Mouse (Mus musculus): ENCODE measurements around the gene Duoxa2. TPM values are rescaled to one million over a fixed set of nuclear protein-coding genes. Genes with fewer than 3 reads are reported as not detected.
A peak's percentile ranks its signal among the peaks of the same experiment; 100 is the strongest.

Duoxa2 gene
- polyA plus RNA-seq (2017; shearing (Covaris generic)): not detected

GRCm38 (mm10) chr2:122298596-122299490 lies at the start of gene Duoxa2:
Gene Duoxa2, plus strand, starts transcription at chr2:122298900.
- peak; percentile 36 for ATAC-seq

DNA sequence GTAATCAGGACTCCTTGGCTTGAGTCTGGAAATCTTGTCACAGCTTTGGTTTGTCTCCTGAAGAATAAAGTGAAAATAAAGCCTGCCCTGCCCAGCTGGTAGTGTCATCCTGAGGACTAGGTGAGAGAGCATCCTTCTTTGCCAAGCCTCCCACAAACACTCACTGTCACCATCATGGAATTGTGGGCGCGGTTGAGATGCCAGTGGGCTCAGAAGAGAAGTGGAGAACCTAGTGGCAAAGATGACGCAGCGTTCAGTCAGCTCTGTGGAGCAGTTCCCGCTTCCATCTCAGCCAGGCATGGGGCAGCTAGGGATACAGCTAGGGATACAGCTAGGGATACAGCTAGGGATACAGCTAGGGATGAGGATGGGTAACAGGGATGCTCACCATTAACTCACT lies 42.7 kb upstream of the Duoxa2 start:
- no peak for ATAC-seq

- no peak for ATAC-seq
These were observed 38.0 kb upstream of the Duoxa2 start for GRCm38 (mm10) chr2:122260729-122261128.

- ATAC-seq: no peak
These were observed 34.0 kb upstream of the Duoxa2 start for GRCm38 (mm10) chr2:122264690-122265089.

- no peak for ATAC-seq
These were observed 32.1 kb upstream of the Duoxa2 start for GRCm38 (mm10) chr2:122266407-122267193.

- no peak for ATAC-seq
These were observed 19.9 kb upstream of the Duoxa2 start for GRCm38 (mm10) chr2:122278769-122279168.

DNA sequence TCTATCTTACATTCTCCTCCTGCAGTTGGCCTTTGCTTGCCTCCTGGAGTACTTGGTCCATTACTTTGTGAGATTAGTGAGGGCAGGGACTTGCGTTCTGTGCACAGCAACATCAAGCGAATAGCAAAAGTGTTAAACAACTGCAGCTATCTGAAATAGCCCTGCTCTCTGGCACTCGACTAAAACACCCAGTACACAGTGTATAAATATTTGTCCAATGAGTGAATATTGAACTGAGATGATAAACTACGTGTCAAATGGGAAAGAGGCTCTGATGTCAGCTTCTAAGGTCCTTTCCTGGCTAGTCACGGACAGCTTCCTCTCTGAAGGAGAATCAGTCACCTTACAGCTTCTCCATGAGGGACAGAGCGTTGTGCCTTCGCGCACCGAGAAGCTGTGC lies 14.6 kb upstream of the Duoxa2 start:
- ATAC-seq: no peak

GRCm38 (mm10) chr2:122286137-122286536 lies 12.6 kb upstream of the Duoxa2 start:
- no peak for ATAC-seq

DNA sequence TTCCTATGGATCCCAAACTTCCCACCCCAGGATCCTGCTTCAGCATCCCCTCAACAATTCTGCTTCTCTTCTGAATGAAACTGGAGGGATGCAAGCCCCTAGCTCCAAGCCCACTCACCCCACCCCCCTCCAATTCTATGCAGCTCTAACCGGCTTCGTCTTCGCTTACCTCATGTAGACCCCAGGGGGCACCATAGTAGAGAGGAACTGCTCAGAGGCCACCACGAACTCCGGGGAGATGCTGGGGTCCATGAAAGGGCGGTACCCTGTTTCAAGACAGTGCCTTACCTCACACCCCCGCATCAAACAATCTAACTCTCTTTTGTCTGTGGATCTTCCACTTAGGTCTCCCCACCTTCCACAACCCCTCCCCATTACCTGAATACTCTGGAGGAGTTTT lies 3.8 kb upstream of the Duoxa2 start:
- ATAC-seq: no peak

- no peak for ATAC-seq
These were observed 1.2 kb upstream of the Duoxa2 start for GRCm38 (mm10) chr2:122297271-122298095.

GRCm38 (mm10) chr2:122298096-122298499 lies 602 bp upstream of the Duoxa2 start, which contains the start of gene Duox2:
Gene Duox2, minus strand, starts transcription at chr2:122298449.
- ATAC-seq: no peak

GRCm38 (mm10) chr2:122299911-122300655 lies 1.4 kb downstream of the Duoxa2 start:
- ATAC-seq: no peak

DNA sequence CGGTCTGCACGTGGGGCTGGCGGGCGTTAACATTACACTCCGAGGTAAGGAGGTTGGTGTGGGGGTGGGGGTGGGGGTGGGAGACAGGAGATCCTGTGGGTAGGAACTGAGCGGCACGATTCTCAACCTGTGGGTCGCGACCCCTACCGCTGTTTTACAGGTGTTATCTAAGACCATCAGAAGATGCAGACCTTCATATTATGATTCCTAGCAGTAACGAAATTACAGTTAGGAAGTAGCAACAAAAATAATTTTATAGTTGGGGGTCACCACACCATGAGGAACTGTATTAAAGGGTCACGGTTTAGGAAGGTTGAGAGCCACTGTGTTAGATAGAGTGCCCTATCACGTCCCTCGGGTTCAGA lies 1.9 kb downstream of the Duoxa2 start:
- no peak for ATAC-seq

- peak; percentile 45 for ATAC-seq
These were observed 2.6 kb downstream of the Duoxa2 start for GRCm38 (mm10) chr2:122301081-122301920.

GRCm38 (mm10) chr2:122301921-122302573 lies 3.3 kb downstream of the Duoxa2 start:
- no peak for ATAC-seq

GRCm38 (mm10) chr2:122302574-122303241 lies 4.0 kb downstream of the Duoxa2 start:
- peak; percentile 73 for ATAC-seq

GRCm38 (mm10) chr2:122304544-122304943 lies 5.8 kb downstream of the Duoxa2 start:
- ATAC-seq: no peak

DNA sequence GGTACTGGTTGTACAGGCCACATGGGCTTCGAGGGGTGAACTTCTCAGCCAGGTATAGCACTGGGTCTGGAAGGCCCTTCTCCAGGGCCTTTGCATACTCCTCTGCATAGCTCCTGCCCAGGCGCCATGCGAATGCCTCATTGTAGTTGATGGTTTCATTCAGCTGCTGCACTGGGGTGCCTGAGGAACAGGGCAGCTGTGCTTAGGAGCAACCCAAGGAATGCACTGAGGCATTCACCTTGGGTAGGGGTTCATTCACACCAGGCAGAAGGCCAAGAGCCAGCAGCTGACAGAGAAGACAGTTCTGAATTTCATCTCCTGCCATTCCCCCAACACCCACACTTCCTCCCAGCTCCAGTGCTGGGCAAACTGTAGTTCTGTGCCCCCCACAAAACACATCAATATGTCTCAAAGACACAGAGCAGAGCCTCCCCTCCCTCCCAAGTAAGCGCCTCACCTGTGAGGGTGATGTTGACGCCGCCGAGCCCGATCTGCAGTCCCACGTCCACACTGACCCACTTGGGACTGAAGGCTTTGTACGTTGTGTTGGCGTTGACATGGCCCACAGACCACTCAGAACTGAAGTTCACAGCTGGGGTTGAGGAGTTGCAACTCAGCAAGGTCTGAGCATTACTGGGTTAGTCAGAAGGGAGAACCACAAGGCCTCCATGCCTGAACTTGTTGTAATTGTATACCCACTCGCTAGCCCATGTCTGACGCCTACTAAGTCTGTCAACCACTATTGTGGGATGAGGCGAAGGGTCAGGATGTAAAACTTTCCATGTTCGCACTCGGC lies 6.6 kb downstream of the Duoxa2 start:
- no peak for ATAC-seq

- ATAC-seq: no peak
These were observed 7.5 kb downstream of the Duoxa2 start for GRCm38 (mm10) chr2:122306184-122306583.
